Mouse (Mus musculus) E14TG2a.4 (cell line): ENCODE measurements at regions not wholly inside any gene's neighbourhood (a gene's known extent, or its start where the extent isn't known, plus 50 kb on each side); places are given as distances from the start of the nearest gene placed in this dataset.

Experiments used
- CTCF ChIP-seq: conservative IDR thresholded peaks from 2 replicates; pipeline ENCODE4 v1.5.1; 2014; ENCODE audit warnings: low read length
- NANOG ChIP-seq: IDR thresholded peaks from 2 replicates; pipeline ENCODE4 v1.6.1; 2014; ENCODE audit warnings: borderline replicate concordance, low read length, mixed read lengths
- POU5F1 ChIP-seq: IDR thresholded peaks from 2 replicates; pipeline ENCODE4 v1.6.1; 2014; ENCODE audit warnings: low read length, borderline replicate concordance

GRCm38 (mm10) chr16:55606447-55607239 is 232.1 kb downstream of the Nfkbiz start:
- TF ChIP-seq CTCF: no peak
- TF ChIP-seq POU5F1: no peak
- no peak for TF ChIP-seq NANOG
